Mouse (Mus musculus): Measurements from ENCODE around the gene Unc93a2. TPM values are rescaled to one million over a fixed set of nuclear protein-coding genes. Genes with fewer than 3 reads are reported as not detected.
"Not testable (repeated sequence)": the region's sequence is repeated elsewhere in the genome, so short reads cannot be mapped to it uniquely, and the experiment has no call there.

Unc93a2 gene
- polyA plus RNA-seq, 1 experiment from 2014 or later, result not detected

GRCm38 (mm10) chr17:7366265-7366664 is 19.0 kb downstream of the Unc93a2 start:
- not testable (repeated sequence) for H3K4me1 ChIP-seq; H3K36me3 ChIP-seq; H3K4me3 ChIP-seq; ATAC-seq (ENCODE audit: borderline replicate concordance, extremely low read depth, low FRiP score, low TSS enrichment); H3K9ac ChIP-seq; H3K27ac ChIP-seq; H3K27me3 ChIP-seq; H3K9me3 ChIP-seq; H3K4me2 ChIP-seq
- WGBS, result no CpG with 5 or more reads among the region's 1 CpGs

- H3K4me2 ChIP-seq; H3K4me3 ChIP-seq; H3K27ac ChIP-seq; H3K9ac ChIP-seq; H3K27me3 ChIP-seq; ATAC-seq (ENCODE audit: borderline replicate concordance, extremely low read depth, low FRiP score, low TSS enrichment); H3K36me3 ChIP-seq; H3K9me3 ChIP-seq; H3K4me1 ChIP-seq: not testable (repeated sequence)
- no CpG with 5 or more reads among the region's 3 CpGs for WGBS
Observed at GRCm38 (mm10) chr17:7365615-7366014, 19.6 kb downstream of the Unc93a2 start.

- not testable (repeated sequence) for H3K27me3 ChIP-seq; H3K4me2 ChIP-seq; H3K36me3 ChIP-seq; H3K9me3 ChIP-seq; H3K27ac ChIP-seq; H3K4me1 ChIP-seq; ATAC-seq (ENCODE audit: borderline replicate concordance, extremely low read depth, low FRiP score, low TSS enrichment); H3K4me3 ChIP-seq; H3K9ac ChIP-seq
- 75% methylated on average over 9 of the region's 9 CpGs for WGBS
Observed at GRCm38 (mm10) chr17:7360749-7361465, 24.4 kb downstream of the Unc93a2 start.

- H3K9me3 ChIP-seq; H3K4me3 ChIP-seq; H3K27me3 ChIP-seq; H3K4me2 ChIP-seq; H3K4me1 ChIP-seq; ATAC-seq (ENCODE audit: borderline replicate concordance, extremely low read depth, low FRiP score, low TSS enrichment); H3K27ac ChIP-seq; H3K36me3 ChIP-seq; H3K9ac ChIP-seq: not testable (repeated sequence)
- 89% methylated on average over 4 of the region's 4 CpGs for WGBS
Observed at GRCm38 (mm10) chr17:7359806-7360205, 25.5 kb downstream of the Unc93a2 start.

- not testable (repeated sequence) for H3K4me3 ChIP-seq; H3K27me3 ChIP-seq; H3K36me3 ChIP-seq; H3K9ac ChIP-seq; ATAC-seq (ENCODE audit: borderline replicate concordance, extremely low read depth, low FRiP score, low TSS enrichment); H3K27ac ChIP-seq; H3K4me2 ChIP-seq; H3K4me1 ChIP-seq; H3K9me3 ChIP-seq
- WGBS, result 87% methylated on average over 1 of the region's 1 CpGs
Observed at GRCm38 (mm10) chr17:7352596-7352995, 32.7 kb downstream of the Unc93a2 start, which contains the start of gene Ttll2. Gene Ttll2 (minus strand): TSS chr17:7352696.

GRCm38 (mm10) chr17:7348765-7349164 is 36.5 kb downstream of the Unc93a2 start:
- not testable (repeated sequence) for H3K27ac ChIP-seq; H3K36me3 ChIP-seq; H3K4me1 ChIP-seq; H3K9me3 ChIP-seq; ATAC-seq (ENCODE audit: borderline replicate concordance, extremely low read depth, low FRiP score, low TSS enrichment); H3K27me3 ChIP-seq; H3K4me3 ChIP-seq; H3K4me2 ChIP-seq; H3K9ac ChIP-seq
- WGBS, result 58% methylated on average over 2 of the region's 3 CpGs

- 32% methylated on average over 9 of the region's 9 CpGs for WGBS
- not testable (repeated sequence) for H3K4me3 ChIP-seq, H3K36me3 ChIP-seq, H3K27me3 ChIP-seq, H3K9ac ChIP-seq, H3K4me1 ChIP-seq, H3K27ac ChIP-seq, H3K9me3 ChIP-seq, H3K4me2 ChIP-seq
- peak; percentile 64; the same call in 1 of the 2 replicates for ATAC-seq (ENCODE audit: borderline replicate concordance, extremely low read depth, low FRiP score, low TSS enrichment)
Observed at GRCm38 (mm10) chr17:7337381-7337780, 47.9 kb downstream of the Unc93a2 start.

GRCm38 (mm10) chr17:7332745-7333144 is 52.5 kb downstream of the Unc93a2 start:
- H3K36me3 ChIP-seq; H3K4me1 ChIP-seq; H3K27me3 ChIP-seq; H3K9ac ChIP-seq; H3K4me2 ChIP-seq; H3K4me3 ChIP-seq; H3K9me3 ChIP-seq; ATAC-seq (ENCODE audit: borderline replicate concordance, extremely low read depth, low FRiP score, low TSS enrichment); H3K27ac ChIP-seq: not testable (repeated sequence)
- WGBS, result 61% methylated on average over 3 of the region's 5 CpGs

GRCm38 (mm10) chr17:7326415-7326814 is 58.8 kb downstream of the Unc93a2 start:
- not testable (repeated sequence) for H3K9ac ChIP-seq; H3K9me3 ChIP-seq; H3K4me2 ChIP-seq; H3K36me3 ChIP-seq; H3K27me3 ChIP-seq; ATAC-seq (ENCODE audit: borderline replicate concordance, extremely low read depth, low FRiP score, low TSS enrichment); H3K27ac ChIP-seq; H3K4me1 ChIP-seq; H3K4me3 ChIP-seq
- WGBS, result 35% methylated on average over 3 of the region's 8 CpGs

GRCm38 (mm10) chr17:7324346-7324745 is 60.9 kb downstream of the Unc93a2 start, which contains the start of gene Tcp10a:
Gene Tcp10a (plus strand): TSS chr17:7324646.
- not testable (repeated sequence) for H3K9me3 ChIP-seq; H3K4me1 ChIP-seq; H3K4me3 ChIP-seq; H3K27ac ChIP-seq; H3K36me3 ChIP-seq; ATAC-seq (ENCODE audit: borderline replicate concordance, extremely low read depth, low FRiP score, low TSS enrichment); H3K27me3 ChIP-seq; H3K4me2 ChIP-seq; H3K9ac ChIP-seq
- 83% methylated on average over 5 of the region's 5 CpGs for WGBS

- H3K27me3 ChIP-seq; H3K27ac ChIP-seq; H3K4me3 ChIP-seq; ATAC-seq (ENCODE audit: borderline replicate concordance, extremely low read depth, low FRiP score, low TSS enrichment); H3K36me3 ChIP-seq; H3K9ac ChIP-seq; H3K9me3 ChIP-seq; H3K4me1 ChIP-seq; H3K4me2 ChIP-seq: not testable (repeated sequence)
- 84% methylated on average over 6 of the region's 6 CpGs for WGBS
Observed at GRCm38 (mm10) chr17:7319789-7320188, 65.5 kb downstream of the Unc93a2 start.

- not testable (repeated sequence) for ATAC-seq (ENCODE audit: borderline replicate concordance, extremely low read depth, low FRiP score, low TSS enrichment)
Observed at GRCm38 (mm10) chr17:7315693-7316382, 69.4 kb downstream of the Unc93a2 start.

More at GRCm38 (mm10) chr17:7315693-7316382, 69.4 kb downstream of the Unc93a2 start:
- H3K4me2 ChIP-seq, H3K4me1 ChIP-seq, H3K9me3 ChIP-seq, H3K9ac ChIP-seq, H3K4me3 ChIP-seq, H3K27ac ChIP-seq, H3K36me3 ChIP-seq, H3K27me3 ChIP-seq: not testable (repeated sequence)
- 62% methylated on average over 7 of the region's 8 CpGs for WGBS
